Mouse (Mus musculus) yolk sac, embryonic 10.5 days (tissue): ENCODE results near the gene Cirbp.

Experiments used
- DNase-seq: peaks from one replicate; pipeline ENCODE4 v3.0.0-alpha.2; 2017; ENCODE audit warnings: low spot score

Gene Cirbp

GRCm38 (mm10) chr10:80150226-80151210 is 15.3 kb upstream of the Cirbp start:
- DNase-seq, result peak; percentile 82

DNA sequence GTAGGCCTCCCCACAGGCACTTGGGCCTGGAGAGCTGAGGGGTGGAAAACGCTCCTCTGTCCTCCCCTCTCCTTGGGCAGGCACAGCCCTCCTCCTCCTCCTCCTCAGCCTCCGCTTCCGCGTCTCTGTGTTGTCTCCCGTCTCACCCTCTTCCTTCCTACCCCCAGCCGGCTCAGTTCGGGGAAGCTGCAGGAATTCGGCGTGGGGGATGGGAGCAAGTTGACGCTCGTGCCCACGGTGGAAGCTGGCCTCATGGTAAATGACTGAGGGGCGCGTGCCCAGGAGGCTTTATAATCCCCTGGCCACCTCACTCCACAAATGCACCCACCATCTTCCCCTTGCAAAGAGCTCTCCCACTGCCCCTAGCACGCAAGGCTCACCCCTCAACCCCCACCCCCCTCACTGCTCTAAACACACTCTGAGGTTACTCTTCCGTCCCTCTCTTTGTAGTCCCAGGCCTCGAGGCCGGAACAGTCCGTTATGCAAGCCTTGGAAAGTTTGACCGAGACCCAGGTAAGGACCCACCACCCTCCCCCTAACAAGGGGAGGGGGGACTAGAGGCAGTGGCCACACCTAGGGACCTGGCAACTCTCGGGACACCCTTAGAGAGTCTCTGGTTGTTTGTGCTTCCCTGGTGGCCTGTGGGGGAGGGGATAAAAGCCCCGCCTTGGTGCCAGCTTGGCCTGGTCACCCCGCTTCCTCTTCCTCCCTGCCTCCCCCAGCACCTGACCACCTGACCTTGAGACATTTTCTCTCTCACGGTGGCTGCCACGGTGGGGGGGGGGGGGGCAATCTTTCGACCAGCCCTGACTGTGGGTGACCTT is 14.4 kb upstream of the Cirbp start:
- peak; percentile 71 for DNase-seq

DNA sequence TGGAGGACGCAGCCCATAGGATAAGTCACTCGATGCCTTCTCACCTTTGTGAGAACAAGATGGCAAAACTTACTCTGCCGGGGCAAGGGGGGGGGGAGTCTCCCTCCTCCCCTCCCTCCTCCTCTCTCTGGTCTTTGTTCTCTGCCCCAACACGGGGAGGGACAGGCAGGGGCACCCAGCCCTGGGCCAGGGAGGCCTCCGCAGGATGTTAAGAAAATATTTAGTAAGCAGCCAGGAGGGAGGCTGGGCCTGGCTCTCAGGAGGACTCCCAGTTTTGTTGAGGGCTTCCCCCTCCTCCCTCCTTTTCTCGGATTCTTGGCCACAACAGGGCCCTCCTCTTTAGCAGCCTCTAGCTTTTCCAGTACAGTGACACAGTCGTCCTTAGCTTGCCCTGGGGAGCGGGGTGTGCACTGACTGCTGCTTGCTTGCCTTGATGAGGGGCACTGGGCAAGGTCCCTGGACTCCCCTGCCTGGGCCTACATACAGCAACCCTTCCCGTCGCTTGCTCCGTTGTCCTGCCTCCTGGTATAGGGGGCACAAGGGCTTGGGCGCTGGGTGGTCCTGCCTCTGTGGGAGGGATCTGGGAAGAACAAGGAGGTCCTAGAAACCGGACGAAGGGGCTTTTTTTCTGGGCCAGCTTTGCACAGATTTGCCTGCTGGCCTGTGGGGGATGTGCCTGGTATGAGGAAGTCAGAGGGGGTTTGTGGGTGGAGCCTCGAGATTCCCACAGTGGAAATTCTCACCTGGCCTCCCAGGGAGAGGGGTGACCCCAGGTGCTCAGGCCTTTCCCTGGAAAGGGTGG is 13.5 kb upstream of the Cirbp start:
- DNase-seq, result no peak

GRCm38 (mm10) chr10:80152873-80153260 is 12.9 kb upstream of the Cirbp start:
- peak; percentile 72 for DNase-seq

DNA sequence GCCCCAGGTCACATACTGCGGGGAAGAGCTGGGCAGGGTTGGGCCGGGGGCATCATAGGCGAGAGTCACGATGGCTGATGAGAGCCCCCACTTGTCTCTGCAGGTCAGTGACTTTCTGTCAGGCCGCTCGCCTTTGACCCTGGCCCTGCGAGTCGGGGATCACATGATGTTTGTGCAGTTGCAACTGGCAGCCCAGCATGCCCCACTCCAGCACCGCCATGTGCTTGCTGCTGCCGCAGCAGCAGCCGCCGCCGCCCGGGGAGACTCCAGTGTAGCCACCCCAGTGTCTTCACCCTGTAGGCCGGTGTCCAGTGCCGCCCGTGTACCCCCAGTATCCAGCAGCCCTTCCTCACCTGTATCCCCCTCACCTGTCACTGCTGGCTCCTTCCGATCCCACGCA is 12.1 kb upstream of the Cirbp start:
- no peak for DNase-seq

DNA sequence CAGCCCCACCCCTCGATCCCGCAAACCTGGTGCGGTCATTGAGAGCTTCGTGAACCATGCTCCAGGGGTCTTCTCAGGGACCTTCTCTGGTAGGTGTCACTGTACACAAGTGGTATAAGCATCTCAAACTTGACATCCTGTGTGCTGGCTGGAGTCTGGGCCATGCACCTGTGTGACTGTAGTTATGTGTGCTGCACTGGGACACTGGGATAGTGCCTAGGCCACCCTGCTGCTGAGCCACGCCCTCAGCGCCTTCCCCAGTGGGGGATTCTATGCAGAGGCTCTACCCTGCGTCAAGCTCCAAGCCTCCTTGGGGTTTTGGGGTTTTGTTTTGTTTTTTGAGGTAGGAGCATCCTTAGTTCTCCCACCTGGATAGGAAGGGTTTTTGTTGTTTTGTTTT is 11.4 kb upstream of the Cirbp start:
- no peak for DNase-seq

DNA sequence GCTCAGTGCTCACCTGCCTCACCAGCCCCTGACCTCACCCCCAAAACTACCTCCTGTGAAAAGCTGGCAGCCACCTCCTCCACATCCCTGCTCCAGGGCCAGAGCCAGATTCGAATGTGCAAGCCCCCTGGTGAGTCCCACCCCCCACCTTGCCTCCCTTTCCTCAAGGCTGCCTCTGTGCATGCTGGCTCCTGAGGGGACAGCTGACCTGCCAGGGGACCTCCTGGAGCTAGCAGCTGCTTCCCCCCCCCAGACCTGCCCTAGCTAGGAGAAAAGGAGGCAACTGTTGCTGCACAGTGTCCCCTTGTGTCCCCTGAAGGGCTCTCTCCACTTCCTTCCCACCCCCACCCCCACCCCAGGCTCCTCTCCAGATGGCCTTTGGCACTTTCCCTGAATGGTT is 10.5 kb upstream of the Cirbp start:
- DNase-seq, result no peak

- no peak for DNase-seq
Measured at GRCm38 (mm10) chr10:80156002-80156751, 9.6 kb upstream of the Cirbp start.

DNA sequence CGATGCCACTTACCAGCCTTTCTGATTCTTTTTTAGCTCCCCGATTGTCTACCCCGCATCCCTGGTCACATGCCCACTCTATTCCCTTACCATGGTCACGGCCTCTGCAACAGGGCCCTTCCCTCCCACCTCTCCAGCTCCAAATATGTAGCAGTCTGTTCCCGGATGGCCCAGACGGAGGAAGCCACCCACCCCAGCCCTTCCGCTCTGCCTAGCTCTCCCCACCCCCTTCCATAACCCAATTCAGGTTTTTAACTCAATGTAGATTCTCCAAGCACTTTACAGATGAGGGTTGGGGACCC is 9.1 kb upstream of the Cirbp start:
- DNase-seq, result no peak

DNA sequence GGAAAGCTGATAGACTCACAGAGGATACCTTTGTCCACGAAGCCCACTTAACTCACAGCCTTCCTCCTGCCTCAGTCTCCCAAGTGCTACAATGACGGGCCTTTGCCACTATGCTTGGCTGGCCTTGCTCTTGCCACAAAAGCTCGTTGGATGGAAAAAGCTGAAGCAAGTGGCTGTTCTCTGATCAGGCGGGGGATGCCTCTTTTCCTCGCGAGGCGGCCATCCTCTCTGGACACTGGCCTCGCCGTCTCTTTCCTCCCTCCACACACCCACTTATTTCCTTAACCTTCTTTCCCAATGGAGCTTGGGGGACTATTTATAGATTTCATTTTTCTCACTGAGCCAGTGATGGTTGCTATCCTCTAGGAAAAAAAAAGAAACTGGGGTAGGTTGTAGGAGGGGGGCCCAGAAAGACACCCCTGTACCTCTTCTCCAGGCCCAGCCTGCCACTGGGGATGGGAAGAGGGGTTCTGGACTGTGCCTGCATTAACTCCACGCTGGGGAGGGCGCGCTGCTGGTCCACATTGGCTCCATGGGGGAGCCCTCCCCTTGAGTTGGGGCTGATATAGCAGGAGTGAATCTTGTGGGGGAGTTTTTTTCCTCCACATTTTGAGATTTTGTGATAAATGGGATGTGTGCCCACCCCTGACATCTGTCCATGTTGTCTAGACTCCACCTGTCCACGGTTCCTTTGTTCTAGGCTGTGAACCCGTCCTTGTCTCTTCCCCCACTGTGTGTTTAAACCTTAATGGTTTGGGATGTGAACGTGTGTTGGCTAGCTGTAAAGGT is 8.4 kb upstream of the Cirbp start:
- no peak for DNase-seq

GRCm38 (mm10) chr10:80158307-80158986 is 7.3 kb upstream of the Cirbp start:
- peak; percentile 74 for DNase-seq

DNA sequence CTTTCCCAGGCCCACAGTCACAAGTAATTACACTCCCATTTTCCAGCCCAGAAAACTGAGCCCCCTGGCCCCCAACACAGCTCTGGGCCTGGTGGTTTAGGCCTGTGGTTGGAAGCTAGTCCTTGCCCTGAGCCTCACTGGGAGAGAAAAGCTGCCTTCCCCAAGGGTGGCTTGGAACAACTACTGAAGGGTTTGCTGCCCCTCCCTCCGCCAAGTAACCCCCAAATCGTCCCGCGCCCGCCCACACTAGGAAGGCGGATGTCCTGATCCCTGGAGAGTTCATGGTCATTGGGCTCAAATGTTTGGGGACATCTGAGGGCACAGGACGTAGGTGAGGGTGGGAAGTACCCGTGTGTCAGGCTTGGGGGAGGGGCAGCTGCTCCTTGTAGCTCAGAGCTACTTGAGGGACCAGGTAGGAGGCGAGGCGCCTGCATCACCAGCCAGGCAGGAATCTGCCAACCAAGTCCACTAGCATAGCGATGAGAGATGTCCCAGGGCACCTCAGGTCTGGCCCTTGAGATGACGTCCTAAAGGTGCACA is 6.7 kb upstream of the Cirbp start:
- peak; percentile 64 for DNase-seq

- DNase-seq, result peak; percentile 99
Measured at GRCm38 (mm10) chr10:80159561-80160454, 6.0 kb upstream of the Cirbp start.

DNA sequence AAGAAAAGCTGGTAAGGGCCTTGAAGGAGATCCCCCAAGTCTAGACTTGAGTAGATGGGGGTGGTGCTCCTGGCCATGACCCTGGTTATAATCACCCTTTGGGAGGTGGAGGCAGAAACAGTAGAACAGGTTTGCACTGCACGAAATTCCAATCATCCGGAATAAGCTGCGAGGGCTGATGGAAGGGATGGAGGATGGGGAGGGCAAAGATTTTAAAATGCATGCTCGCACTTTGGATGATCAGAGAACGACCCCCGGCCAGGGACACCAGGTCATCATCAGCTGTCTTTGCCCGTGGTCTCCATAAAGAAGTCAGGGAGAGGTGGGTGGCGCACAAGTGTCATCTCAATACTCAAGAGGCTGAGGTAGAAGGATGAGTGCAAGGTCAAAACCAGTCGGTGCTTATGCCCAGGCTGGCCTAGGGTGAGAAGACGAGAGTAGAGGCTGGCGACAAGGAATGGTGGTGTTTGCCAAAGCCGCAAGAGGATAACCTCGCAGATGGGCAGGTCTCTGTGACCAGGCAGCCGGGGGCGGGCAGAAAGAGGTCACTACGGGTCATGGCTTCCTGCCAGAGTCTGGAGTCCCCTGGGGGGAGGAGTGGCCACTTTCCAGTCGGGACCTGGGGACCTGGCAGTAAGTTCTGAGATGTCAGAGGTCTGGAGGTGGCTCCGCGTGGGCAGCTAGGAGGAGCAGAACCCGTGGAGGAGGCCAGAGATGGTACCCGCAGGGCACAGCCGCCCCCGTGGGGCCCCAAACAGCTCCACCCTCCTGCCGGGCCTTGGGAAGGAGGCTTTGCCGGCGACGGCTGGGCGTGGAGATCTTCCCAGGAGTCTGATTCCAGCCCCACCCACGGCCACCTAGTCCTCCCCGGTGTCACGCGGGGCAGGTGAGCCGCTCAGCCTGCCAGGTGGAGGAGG is 5.1 kb upstream of the Cirbp start:
- peak; percentile 95 for DNase-seq

DNA sequence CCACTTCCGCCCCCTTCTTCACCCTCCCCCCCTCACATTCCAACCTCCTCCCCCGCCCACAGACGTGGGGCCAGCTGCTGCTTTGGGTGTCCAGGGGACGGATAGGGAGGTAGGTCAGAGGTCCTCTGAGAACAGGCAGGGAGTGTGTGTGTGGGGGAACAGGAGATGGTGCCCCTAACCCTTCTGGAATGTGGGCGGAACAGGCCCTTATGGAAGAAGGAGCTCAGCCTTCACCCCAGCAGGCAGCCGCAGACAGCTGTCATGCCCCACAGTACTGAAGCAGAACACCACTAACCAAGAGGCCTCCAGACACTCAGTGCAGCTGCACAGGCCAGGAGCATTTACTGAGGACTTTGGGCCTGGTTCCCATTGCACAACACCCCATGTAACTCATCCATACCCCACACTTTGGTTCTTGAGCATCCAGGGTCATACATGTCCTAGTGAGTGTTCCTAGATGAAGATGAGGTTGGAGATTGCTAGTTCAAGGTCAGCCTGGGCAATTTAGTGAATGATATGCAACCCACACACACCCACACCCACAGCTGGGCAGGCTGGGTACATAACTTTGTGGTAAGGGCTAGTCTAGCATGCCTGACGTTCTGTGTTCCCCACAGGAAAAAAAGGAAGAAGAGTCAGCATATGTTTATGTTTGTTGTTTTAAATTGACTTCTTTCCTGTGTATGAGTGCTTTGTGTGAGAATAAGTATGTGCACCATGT is 4.1 kb upstream of the Cirbp start:
- peak; percentile 85 for DNase-seq

DNA sequence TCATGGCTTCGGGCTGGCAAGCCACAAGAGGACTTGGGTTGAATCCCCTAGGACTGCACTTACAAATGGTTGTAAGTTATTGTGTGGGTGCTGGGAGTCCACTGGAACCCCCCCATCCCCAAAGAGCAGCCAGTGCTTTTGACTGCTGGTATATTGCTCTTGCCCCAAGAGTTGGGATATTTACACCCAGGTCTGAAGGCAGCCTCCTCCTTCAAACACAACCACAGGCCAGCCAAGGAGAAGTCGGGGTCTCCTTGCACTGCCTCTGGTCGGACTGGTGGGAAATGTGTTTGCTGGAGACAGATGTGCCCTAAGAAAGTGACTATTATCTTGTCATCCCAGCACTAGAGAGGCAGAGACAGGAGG is 3.6 kb upstream of the Cirbp start:
- DNase-seq, result no peak

GRCm38 (mm10) chr10:80162716-80163299 is 3.0 kb upstream of the Cirbp start:
- DNase-seq, result no peak
